Mouse (Mus musculus): ENCODE results near the gene Snx4. TPM values are rescaled to one million over a fixed set of nuclear protein-coding genes. Genes with fewer than 3 reads are reported as not detected.

Gene Snx4
- polyA plus RNA-seq, 1 experiment from 2014 or later = 72.9 TPM

DNA sequence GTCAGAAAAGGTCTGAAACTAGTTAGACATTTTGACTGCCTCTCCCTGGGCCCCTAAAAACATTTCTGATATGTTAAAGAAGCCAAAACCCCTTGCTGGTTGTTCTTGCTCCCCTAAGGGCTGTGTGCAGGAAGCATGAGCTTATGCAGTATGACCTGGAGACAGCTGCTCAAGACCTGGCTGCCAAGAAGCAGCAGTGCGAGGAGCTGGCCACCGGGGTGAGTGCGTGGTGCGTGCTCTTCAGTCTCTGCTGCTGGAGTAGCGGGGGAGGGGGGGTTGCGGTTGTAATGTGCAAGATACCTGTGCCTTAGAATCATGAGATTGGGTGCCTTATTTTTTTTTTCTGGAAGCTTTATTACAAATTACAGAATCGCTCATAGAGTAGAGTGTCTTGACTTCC lies 38.7 kb downstream of the Snx4 start:
- no peaks in the 10 kb centered on the region for H3K4me1 ChIP-seq
- no peak for DNase-seq (ENCODE audit: low spot score)
- 87% methylated on average over 7 of the region's 7 CpGs for WGBS
- H3K36me3 ChIP-seq = peaks cover 100% of the 10 kb centered on the region
- H3K9me3 ChIP-seq (replicated peaks) = peaks cover 12% of the 10 kb centered on the region
- H3K27me3 ChIP-seq (ENCODE audit: low read depth, poor library complexity, severe bottlenecking) = no peaks in the 10 kb centered on the region
- no peak overlapping the region for H3K4me3 ChIP-seq
- no peak overlapping the region for H3K27ac ChIP-seq (replicated peaks)

DNA sequence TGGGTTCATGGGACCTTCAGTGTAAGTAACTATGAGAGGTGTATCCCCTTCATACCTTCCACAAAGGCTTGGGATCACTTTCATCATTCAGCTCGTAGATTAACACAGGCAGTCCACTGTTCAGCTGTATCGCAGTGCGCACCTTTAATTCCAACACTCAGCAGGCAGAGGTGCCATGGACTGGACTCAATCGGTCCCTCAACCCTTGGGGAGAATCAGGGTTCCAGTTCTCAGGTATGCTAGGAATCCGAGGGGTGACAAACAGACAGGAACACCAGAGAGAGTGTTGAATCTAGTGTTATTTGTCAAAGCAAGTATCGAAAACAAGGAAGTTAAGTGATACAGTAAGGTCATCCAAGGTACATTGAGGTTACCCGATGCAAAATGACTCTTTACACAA lies 41.0 kb downstream of the Snx4 start:
- WGBS = 97% methylated on average over 7 of the region's 7 CpGs
- H3K4me3 ChIP-seq = no peak overlapping the region
- peaks cover 100% of the 10 kb centered on the region for H3K36me3 ChIP-seq
- DNase-seq (ENCODE audit: low spot score) = no peak
- H3K27ac ChIP-seq (replicated peaks) = no peak overlapping the region
- no peaks in the 10 kb centered on the region for H3K4me1 ChIP-seq
- H3K9me3 ChIP-seq (replicated peaks) = peaks cover 12% of the 10 kb centered on the region
- no peaks in the 10 kb centered on the region for H3K27me3 ChIP-seq (ENCODE audit: low read depth, poor library complexity, severe bottlenecking)

DNA sequence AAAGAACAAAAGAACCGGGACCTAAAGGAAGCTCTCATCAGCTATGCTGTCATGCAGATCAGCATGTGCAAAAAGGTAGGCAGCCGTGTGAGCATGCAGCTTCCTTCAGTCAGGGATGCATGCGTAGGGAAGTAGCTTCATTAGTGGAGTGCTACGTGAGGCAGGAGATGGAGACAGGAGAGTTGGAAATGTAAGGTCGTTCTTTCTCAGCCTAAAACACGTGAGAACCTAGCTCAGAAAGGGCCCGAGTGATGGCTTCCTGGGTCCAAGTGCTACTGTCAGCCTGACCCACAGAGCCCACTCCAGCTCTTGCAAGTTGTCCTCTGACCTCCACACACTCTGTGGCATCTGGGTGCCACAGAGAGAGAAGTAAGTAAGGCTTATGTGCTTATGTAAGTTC lies 43.4 kb downstream of the Snx4 start:
- Histone ChIP-seq H3K27me3 (ENCODE audit: low read depth, poor library complexity, severe bottlenecking) (no peaks in the 10 kb centered on the region), H3K4me1 (no peaks in the 10 kb centered on the region), H3K4me3 (no peak overlapping the region), H3K36me3 (peaks cover 97% of the 10 kb centered on the region), H3K9me3 (replicated peaks) (peaks cover 12% of the 10 kb centered on the region), H3K27ac (replicated peaks) (no peak overlapping the region)
- no peak for DNase-seq (ENCODE audit: low spot score)
- WGBS = 97% methylated on average over 7 of the region's 7 CpGs

DNA sequence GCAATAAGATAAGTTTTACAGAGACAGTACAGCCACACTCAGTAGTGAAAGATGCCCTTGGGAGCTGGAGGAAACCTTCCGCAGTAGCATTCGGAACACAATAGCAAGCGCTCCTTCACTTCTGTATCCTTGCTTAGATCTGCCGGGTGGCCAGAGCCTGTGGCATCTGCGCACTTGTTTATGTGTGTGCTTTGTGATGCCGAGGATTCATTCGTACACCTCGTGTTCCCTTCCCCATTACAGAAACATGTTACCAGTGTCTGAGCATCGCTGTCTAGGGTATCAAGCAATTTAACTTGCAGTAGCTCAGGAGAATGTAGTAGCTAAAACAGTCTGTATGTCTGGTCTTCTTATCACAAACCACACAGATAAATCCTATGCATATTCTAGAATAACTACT lies 44.1 kb downstream of the Snx4 start:
- Histone ChIP-seq H3K27me3 (ENCODE audit: low read depth, poor library complexity, severe bottlenecking) (no peaks in the 10 kb centered on the region), H3K36me3 (peaks cover 97% of the 10 kb centered on the region), H3K4me1 (no peaks in the 10 kb centered on the region), H3K27ac (replicated peaks) (no peak overlapping the region), H3K4me3 (no peak overlapping the region), H3K9me3 (replicated peaks) (peaks cover 12% of the 10 kb centered on the region)
- 97% methylated on average over 9 of the region's 9 CpGs for WGBS
- DNase-seq (ENCODE audit: low spot score) = no peak

DNA sequence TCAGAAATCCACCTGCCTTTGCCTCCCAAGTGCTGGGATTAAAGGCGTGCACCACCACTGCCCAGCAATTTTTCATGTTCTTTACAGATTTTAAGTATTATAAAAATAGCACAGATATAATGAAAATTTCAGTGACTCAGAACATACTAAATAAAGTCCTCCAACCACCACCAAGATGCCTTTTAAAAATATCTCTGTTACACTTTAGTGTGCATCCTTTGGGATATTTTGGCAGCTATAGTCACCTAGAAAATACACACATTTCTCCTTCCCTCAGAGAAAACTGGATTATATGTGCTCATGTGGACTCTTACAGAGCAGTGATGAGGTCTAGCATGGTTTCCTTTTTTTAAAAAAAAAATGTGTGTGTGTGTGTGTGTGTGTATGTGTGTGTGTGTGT lies 46.3 kb downstream of the Snx4 start:
- no peak for DNase-seq (ENCODE audit: low spot score)
- Histone ChIP-seq H3K27me3 (ENCODE audit: low read depth, poor library complexity, severe bottlenecking) (no peaks in the 10 kb centered on the region), H3K36me3 (peaks cover 86% of the 10 kb centered on the region), H3K4me3 (no peak overlapping the region), H3K27ac (replicated peaks) (no peak overlapping the region), H3K4me1 (no peaks in the 10 kb centered on the region), H3K9me3 (replicated peaks) (peaks cover 3% of the 10 kb centered on the region)
- 94% methylated on average over 1 of the region's 1 CpGs for WGBS

DNA sequence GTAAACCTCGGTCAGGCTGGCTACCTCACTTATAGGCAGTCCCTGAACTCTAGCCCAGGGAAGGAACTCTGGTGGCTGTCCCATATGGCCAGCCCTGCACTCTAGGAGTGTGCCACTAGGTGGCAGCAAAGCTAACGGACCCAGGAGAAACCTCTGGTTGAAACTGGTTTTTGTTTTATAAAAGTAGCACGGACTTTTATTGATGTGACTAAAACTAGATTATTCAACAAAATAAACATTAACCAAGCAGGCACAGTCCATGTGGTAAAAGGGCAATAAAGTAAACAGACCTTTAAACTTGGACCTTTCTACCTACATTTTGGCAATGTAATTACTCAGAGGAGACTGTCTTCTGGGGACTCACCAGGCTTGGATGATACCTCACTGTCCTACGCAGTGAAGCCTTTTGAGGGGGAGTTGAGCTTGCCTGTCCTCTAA lies 55.4 kb downstream of the Snx4 start:
- no peak overlapping the region for H3K27ac ChIP-seq (replicated peaks)
- DNase-seq (ENCODE audit: low spot score) = peak; percentile 74

DNA sequence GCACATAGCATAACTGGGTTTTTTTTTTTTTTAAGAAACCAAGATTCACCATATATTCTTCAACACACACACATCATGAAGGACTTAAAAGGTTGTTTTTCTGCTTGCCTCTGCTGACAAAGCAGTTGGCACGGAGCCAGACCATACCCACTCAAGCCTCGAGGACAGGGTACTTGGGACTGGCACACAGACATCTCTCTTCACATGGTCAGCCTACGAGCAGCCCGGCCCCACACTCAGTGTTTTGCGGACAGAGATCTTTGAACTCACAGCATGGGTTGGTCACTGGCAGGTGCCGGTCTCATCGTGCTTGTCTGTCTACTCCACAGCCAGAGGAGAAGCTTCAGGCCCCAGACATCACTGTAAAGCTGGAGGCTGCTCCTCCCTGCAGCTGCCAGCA lies 56.5 kb downstream of the Snx4 start:
- Histone ChIP-seq H3K27ac (replicated peaks) (peak overlapping the region; percentile 23; the same call in 1 of the 2 replicates), H3K4me1 (0 out of 2 replicates have a peak, but pooled peaks cover 5% of the 10 kb centered on the region), H3K27me3 (ENCODE audit: low read depth, poor library complexity, severe bottlenecking) (no peaks in the 10 kb centered on the region), H3K4me3 (no peak overlapping the region), H3K9me3 (replicated peaks) (no peaks in the 10 kb centered on the region), H3K36me3 (peaks cover 11% of the 10 kb centered on the region)
- no peak for DNase-seq (ENCODE audit: low spot score)
- 89% methylated on average over 7 of the region's 7 CpGs for WGBS

More for the DNA sequence above, 55.4 kb downstream of the Snx4 start:
- 19% methylated on average over 4 of the region's 4 CpGs for WGBS
- H3K36me3 ChIP-seq = peaks cover 11% of the 10 kb centered on the region
- 0 out of 2 replicates have a peak, but pooled peaks cover 5% of the 10 kb centered on the region for H3K4me1 ChIP-seq
- no peak overlapping the region for H3K4me3 ChIP-seq
- no peaks in the 10 kb centered on the region for H3K27me3 ChIP-seq (ENCODE audit: low read depth, poor library complexity, severe bottlenecking)
- no peaks in the 10 kb centered on the region for H3K9me3 ChIP-seq (replicated peaks)

DNA sequence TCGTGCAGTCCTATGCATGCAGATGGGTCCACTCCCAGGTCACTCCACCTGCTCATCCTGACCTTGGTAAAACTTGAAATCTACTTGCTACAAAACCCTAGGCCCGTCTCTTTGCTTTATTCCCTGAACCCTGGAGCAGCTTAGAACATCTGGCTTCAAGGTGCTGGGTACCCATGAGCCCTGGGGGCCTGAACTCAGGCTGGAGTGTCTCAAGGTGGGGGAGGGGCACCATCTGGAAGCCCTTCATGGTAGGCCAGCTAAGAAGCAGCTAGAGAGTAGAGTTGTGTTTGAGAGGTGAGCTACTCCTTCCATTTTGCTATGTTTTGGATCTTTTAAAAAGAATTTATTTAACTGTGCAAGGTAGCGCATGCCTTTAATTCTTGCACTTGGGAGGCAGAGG lies 57.8 kb downstream of the Snx4 start:
- no peak for DNase-seq (ENCODE audit: low spot score)
- Histone ChIP-seq H3K27ac (replicated peaks) (no peak overlapping the region), H3K27me3 (ENCODE audit: low read depth, poor library complexity, severe bottlenecking) (no peaks in the 10 kb centered on the region), H3K36me3 (peaks cover 11% of the 10 kb centered on the region), H3K9me3 (replicated peaks) (no peaks in the 10 kb centered on the region), H3K4me1 (0 out of 2 replicates have a peak, but pooled peaks cover 5% of the 10 kb centered on the region), H3K4me3 (no peak overlapping the region)
- 85% methylated on average over 3 of the region's 3 CpGs for WGBS

DNA sequence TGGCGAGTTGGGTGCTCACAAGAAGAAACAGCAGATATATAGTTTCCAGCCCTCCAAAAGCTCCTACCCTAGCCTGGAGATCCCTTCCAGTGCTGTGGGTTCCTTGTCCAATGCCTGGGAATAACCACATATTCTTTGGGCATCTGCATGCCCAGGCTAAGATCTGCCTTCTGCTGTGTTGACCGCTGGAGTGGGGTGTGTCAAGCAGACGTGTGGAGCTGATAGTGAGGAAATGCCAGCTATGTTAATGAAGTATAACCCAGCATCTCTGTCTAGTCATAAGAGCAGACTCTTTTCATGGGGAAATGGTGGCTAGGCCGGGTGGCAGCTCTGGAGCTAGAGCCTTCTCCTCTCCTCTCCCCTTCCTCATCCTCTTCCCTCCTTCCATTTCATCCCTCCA lies 64.4 kb downstream of the Snx4 start:
- peaks cover 5% of the 10 kb centered on the region; the same call in 1 of the 2 replicates for H3K4me1 ChIP-seq
- no peak overlapping the region for H3K4me3 ChIP-seq
- no peaks in the 10 kb centered on the region for H3K36me3 ChIP-seq
- DNase-seq (ENCODE audit: low spot score) = no peak
- no peak overlapping the region for H3K27ac ChIP-seq (replicated peaks)
- no peaks in the 10 kb centered on the region for H3K9me3 ChIP-seq (replicated peaks)
- no peaks in the 10 kb centered on the region for H3K27me3 ChIP-seq (ENCODE audit: low read depth, poor library complexity, severe bottlenecking)
- 93% methylated on average over 4 of the region's 4 CpGs for WGBS

DNA sequence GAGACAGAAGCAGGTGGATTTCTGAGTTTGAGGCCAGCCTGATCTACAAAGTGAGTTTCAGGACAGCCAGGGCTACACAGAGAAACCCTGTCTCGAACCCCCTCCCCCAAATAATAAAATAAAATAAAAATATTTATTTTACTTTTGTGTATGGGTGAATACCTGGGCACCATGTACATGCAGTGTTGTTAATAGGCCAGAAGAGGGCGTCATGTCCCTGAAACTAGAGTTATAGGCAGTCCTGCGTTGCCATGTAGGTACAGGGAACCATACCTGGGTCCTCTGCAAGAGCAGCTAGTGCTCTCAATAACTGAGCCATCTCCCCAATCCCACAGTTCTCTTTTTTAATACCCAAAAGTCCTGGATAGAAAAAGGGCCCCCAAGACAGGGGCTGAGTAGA lies 66.4 kb downstream of the Snx4 start:
- no peak for DNase-seq (ENCODE audit: low spot score)
- Histone ChIP-seq H3K9me3 (replicated peaks) (no peaks in the 10 kb centered on the region), H3K4me1 (peaks cover 5% of the 10 kb centered on the region; the same call in 1 of the 2 replicates), H3K27me3 (ENCODE audit: low read depth, poor library complexity, severe bottlenecking) (no peaks in the 10 kb centered on the region), H3K27ac (replicated peaks) (no peak overlapping the region), H3K4me3 (no peak overlapping the region), H3K36me3 (no peaks in the 10 kb centered on the region)
- 61% methylated on average over 3 of the region's 3 CpGs for WGBS

DNA sequence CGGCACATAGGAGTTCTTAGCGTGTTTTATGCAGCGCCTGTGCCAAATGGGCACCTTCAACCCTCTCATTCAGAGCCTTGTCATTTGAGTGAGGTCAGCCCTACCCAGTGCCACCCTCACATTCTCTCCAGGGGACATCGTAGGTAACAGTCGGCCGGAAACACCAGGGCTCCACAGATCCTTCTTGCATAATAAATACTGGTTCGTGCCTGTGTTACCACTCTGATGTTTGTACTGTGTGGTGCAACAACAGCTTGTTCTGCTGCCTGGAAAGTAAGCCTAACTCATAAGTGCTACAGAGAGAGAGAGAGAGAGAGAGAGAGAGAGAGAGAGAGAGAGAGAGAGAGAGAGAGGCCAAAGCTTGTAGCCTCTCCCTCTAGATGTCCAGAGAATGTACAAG lies 66.8 kb downstream of the Snx4 start:
- Histone ChIP-seq H3K27me3 (ENCODE audit: low read depth, poor library complexity, severe bottlenecking) (no peaks in the 10 kb centered on the region), H3K4me1 (peaks cover 5% of the 10 kb centered on the region; the same call in 1 of the 2 replicates), H3K4me3 (no peak overlapping the region), H3K9me3 (replicated peaks) (no peaks in the 10 kb centered on the region), H3K27ac (replicated peaks) (no peak overlapping the region), H3K36me3 (no peaks in the 10 kb centered on the region)
- 91% methylated on average over 7 of the region's 7 CpGs for WGBS
- no peak for DNase-seq (ENCODE audit: low spot score)

DNA sequence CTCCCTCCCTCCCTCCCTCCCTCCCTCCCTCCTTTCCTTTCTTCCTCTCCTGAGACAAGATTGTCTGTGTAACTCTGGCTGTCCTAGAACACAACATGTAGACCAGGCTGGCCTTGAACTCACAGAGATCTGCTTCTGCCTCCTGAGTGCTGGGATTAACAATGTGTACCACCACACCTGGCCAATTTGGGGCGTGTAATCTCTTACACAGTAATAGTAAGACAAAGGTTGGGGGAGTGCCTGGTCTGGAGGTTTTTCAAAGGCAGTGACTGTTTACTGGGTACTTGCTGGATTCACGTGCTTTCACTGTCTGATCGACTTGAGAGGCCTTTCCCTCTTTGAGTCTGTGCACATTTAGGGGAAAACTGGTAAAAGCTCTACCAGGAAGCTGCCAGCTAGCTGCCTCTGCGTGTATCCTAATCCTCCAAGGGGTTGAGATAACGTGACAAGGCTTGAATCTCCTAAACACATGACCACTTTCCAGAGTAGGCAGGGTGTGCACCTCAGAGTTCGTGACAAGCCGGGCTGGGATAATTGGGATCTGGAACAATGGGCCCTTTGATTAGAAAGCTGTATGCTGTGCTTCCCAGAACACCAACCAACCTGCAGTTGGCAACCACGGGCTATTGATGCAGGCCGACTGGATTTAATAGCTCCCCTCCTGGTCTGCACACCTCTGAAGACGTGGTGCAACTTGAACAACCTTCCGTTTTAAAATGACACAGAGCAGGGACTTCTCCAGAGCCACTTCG lies 74.6 kb downstream of the Snx4 start:
- no peak overlapping the region for H3K4me3 ChIP-seq
- H3K27ac ChIP-seq (replicated peaks) = 0 out of 2 replicates have a peak overlapping the region, but pooled peaks have one; percentile 9
- H3K27me3 ChIP-seq (ENCODE audit: low read depth, poor library complexity, severe bottlenecking) = no peaks in the 10 kb centered on the region
- WGBS = 56% methylated on average over 12 of the region's 12 CpGs
- no peak for DNase-seq (ENCODE audit: low spot score)
- no peaks in the 10 kb centered on the region for H3K9me3 ChIP-seq (replicated peaks)
- no peaks in the 10 kb centered on the region for H3K36me3 ChIP-seq
- peaks cover 10% of the 10 kb centered on the region for H3K4me1 ChIP-seq

DNA sequence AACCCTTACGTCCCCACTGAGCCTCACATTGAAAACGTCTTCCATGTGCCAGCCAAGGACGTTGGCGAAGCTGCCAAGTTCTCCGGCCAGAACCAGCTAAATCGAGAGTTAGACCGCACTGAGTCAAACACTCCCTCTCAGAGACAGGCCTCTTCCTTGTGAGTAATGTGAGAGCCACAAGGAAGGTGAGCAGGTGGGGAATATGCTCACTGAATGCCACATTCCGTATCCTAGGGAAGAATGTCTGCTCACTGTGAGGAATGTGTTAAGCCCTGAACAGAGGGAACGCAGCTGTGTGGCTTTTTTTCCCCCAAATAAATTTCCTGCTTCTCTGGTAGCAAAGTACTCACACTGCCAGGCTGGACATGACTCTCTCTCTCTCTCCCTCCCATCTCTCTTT lies 75.3 kb downstream of the Snx4 start:
- no peak for DNase-seq (ENCODE audit: low spot score)
- Histone ChIP-seq H3K4me1 (peaks cover 10% of the 10 kb centered on the region), H3K27me3 (ENCODE audit: low read depth, poor library complexity, severe bottlenecking) (no peaks in the 10 kb centered on the region), H3K9me3 (replicated peaks) (no peaks in the 10 kb centered on the region), H3K36me3 (no peaks in the 10 kb centered on the region), H3K4me3 (no peak overlapping the region), H3K27ac (replicated peaks) (0 out of 2 replicates have a peak overlapping the region, but pooled peaks have one; percentile 6)
- 79% methylated on average over 9 of the region's 9 CpGs for WGBS
